Mouse (Mus musculus) fibroblast of lung, adult 2 months (primary cell): ENCODE results near the gene Pold3.
"Not testable (repeated sequence)": the region's sequence is repeated elsewhere in the genome, so short reads cannot be mapped to it uniquely, and the experiment has no call there.

ENCODE experiments used
- DNase-seq: peaks from one replicate; pipeline ENCODE4 v3.0.0-alpha.2; 2011; ENCODE audit warnings: low read depth

Pold3 gene

DNA sequence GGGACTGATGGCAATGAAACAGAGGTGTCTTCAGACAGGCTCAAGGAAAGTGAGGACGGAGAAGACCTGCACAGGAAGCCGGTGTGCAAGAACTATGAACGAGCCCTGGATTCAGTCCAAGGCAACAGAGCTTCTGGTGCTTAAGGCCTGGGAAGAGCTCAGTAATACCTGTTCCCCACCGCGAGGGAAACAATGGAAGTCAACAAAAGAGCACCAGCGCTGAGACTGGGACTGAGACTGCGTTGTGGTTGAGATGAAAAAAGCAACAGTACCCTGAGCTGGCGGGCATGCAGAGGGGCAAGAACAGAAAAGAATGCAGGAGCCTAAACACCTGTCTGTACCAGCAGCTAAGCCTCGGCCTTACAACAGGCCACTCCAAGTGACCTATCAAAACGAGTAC is 9.9 kb downstream of the Pold3 start:
- no peak for DNase-seq

DNA sequence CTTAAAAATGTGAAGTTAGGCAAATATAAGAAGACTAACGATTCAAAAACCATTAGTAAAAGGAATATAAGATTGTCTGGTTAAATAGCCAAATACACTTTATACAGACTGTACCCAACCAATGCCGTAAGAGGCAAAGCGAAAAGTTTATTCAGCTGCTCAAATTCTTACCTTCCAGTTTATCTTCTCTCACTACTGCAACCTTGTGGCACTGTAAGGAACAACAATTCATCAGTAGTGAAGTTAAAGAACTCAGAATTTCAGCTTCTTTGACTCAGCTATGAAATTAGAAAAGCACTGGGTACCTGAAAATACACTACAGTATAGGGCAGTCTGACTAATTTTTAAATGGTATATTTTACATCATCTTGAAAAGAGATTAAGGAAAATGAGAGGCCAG is 13.0 kb downstream of the Pold3 start:
- peak; percentile 27 for DNase-seq

DNA sequence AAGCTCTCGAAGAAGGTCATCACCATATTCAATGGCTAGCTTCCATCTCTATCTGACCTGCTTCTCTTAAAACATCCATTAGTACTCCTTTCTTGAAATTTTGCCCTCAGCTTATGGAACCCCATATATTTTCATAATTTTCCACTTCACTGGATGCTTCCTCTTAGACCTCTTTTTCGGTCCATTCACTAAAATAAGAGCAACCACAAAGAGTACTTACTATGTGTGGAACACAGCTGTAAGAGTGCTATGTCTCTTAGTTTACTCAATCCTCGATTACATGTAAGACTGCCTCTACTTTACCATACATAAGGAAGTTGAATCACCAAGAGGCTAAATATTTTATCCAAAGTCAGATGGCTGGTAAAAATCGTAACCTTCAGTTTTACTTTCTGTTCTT is 16.7 kb downstream of the Pold3 start:
- no peak for DNase-seq

DNA sequence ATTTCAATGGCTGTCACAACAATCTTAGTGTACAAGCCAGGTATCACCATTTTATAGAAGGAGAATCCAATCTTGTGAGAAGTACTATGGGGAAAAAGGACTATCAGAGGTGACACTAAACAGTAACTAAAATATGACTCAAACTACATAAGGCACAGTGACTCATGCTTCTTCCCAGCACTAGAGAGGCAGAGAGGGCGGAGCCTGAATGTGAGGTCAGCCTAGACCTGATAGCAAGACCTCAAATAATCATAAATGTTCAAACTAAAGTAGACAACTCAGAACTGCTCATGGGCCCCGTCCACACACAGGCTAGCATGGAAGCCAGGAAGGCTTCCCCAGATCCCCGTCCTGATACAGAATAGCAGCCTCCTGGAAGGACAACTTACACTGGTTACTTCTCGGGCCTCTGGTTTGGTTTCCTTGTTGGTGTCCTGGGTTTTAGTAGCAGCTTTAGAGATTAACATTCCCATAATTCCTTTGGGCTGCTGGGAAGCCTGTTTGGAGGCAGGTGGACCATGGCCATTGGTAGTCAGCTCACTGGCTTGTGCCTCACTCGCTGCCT is 21.3 kb downstream of the Pold3 start:
- peak; percentile 31 for DNase-seq

DNA sequence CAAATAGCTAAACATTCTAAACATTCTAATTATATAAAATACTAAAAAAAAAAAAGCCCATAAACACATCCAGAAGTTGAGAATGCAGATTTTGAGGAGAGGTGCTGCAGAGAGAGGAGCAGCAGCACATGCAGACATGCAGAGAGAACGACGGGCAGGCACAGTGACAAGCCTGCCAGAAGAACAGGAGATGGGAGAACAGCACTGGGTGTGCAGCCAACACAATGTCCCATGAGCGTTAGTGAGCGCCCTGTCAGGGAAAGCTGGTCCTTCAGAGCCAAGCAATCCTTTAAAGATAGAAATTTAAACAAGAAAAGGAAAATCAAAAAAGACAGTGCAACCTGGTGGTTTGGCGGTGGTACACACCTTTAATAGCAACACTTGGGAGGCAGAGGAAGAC is 34.5 kb downstream of the Pold3 start:
- no peak for DNase-seq

DNA sequence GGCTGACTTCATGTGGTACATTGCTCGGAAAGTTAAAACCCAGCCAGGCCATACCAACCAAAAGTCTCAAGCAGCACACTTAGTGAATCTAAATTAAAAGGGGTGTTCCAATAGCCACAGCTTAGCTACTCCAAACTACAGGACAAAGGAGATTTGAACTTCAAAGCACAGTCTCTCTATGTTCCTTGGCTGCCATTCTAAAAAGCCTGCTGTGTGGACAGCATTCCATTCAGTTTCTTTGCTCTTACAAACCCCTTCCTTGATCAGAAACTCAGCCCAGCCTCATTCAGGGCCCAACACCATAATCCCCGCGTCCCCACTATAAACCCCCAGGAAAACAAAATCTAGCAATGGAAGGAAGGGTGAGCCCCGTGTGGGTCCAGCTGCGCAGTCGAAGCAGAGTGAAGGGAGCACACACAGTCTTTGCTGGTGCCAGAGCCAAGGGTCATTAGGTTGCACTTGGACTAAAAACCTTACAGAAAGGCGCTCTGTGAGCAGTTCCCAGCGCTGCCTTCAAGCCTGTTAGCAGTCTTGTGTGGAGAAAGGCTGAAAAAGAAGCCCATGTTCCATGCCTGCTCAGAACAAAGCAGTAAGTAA is 35.1 kb downstream of the Pold3 start:
- DNase-seq = no peak

DNA sequence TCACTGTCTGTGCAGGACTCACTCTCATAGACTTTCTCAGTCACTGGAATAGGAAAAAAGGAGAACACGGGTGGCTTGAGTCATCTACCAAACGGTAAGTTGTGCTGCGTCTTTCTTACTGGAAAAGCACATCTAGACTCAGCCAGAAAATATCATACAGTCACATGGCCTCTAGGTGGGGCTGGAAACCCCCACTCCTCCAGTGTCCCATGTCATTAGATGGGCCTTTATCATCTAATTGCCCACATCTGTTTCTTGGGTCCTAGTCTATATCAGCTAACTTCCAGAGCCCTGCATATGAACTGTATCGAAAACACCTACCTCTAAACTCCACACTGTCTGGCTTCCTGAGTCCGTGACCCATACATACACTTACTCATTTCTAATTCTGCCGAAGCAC is 37.6 kb downstream of the Pold3 start:
- no peak for DNase-seq

DNA sequence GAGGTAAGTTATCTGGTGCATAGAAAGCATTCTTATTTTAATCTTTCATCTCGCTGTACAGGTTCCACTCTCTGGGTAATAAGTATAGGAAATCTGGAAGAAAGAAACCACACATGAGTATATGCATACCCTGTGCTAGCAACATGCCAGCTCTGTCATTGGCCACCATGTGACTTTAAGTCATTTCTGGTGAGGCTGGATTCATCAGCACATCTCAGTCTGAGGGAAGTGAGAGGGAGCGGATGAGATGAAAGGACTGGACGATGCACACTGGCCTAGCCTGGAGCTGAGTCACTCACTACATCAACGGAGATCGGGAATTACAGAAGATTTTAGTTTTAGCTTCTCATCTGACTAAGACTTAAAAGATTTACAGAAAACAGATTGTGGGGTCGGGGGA is 38.5 kb downstream of the Pold3 start:
- DNase-seq = no peak

DNA sequence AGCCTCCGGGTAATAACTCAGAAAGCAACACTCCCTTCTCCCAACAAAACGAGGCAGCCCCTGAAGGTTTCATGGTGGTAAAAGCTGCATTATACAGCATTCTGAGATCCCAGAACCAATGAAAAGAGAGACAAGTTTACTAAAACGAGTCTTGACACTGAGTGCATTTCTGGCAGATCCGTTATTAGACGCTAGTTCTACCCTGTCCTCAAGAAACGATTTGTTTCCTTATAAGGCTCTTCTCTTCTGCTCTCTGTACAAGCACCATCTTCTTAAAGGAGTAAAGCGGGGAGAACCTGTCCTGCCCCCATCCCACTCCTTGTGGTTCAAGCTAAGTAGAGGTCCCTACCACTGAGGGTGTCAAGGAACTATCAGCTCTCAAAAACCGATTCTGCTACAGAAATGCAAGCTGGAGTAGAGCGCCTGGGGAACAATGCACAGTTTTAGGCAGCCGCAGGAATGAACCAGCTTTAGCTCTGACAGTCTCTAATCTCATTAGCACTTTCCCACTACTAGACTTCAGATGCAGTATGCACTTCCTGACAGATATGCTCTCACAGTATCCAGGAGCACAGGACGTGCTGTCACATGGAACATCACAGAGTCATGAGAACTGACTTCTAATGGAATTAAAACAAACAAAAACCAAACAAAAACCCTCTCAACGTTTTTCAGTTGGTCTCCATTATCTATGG is 41.1 kb downstream of the Pold3 start:
- no peak for DNase-seq

DNA sequence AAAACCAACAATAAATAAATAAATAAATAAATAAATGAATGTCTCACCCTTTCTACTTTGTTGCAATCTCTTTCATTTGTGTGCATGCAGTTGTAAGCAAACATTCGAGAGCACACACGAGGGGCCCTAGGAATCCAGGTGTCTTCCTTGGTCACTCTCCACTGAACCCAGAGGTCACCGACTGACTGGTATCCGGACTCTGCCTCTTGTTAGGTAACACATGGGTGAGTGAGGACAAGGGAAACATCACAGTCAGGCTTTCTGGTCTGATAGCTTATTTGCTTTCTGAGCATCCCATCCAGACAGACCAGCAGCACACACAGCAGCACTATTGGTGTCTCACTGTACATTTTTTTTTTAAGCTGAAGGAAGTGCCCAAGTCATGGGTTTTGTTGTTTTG is 44.3 kb downstream of the Pold3 start:
- DNase-seq = no peak

DNA sequence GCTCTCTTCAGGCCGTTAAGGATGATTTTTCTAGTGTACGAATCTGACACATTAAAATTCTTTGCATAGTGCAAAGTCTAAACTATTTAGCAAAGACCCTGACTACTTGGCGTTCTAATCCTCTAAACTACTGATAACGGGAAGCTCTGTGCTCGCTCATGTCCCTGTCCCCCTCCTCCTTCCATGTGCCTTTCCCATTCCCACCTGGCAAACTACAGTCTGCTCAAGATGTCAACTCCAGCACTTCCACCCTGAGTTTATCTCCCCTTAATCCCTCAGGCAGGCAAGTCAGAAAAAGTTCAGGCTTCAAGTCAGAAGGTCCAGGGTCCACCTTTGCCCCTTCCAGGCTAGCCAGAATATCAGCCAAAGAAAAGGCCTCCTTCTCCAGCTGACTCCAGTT is 45.1 kb downstream of the Pold3 start:
- DNase-seq = no peak

DNA sequence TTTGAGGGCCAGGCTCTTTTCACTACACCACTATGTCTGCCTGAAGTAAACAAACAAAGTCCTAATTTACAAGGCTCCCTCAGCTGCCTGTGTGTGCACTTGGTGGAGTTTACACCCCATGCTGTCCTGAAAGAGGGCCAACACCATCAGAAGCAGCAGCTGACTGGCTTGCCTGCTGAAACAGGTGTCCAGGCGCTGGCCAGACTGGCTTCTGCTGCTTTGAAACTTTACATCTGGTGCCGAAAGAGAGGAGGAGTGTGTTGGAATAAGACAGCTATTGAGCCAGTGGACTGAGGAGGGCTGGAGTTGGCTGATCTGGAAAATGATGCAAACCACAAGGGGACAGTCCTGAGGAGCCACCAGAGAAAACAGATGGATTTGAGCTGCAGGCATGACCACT is 47.4 kb downstream of the Pold3 start:
- no peak for DNase-seq

DNA sequence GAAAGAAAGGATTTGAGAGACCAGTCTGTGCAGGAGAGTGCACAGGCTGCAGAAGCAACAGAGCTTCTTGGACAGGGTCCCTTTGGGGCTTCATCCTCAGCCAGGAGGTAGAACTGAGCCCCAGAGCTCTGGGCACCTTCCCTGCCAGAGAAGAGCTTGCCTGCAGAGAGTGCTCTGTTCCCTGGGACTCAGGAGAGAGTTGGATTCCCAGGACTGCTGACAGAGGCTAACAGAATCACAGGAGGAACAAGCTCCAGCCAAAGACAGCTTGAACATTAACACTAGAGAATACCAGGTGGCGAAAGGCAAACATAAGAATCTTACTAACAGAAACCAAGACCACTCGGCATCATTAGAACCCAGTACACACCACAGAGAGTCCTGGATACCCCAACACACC is 68.4 kb downstream of the Pold3 start:
- not testable (repeated sequence) for DNase-seq

DNA sequence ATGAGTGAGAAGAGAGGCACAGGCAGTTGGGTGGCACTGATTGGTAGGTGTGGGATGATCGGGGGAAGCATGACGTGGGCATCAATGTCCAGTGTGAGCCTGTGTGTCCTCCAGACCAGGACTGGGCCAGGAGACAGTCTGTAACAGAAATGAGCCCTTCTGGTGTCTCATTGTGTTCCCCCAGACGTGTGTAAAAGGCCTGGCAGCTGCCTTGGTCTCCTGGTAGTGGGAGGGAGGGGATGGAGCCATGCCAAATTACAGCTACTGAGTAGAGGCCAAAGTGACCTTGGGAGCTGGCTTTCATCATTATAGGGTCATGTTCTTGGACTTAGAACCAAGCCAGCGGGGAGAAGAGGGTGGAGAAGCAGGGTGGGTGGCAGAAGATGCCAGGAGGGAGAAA is 69.5 kb downstream of the Pold3 start:
- no peak for DNase-seq

DNA sequence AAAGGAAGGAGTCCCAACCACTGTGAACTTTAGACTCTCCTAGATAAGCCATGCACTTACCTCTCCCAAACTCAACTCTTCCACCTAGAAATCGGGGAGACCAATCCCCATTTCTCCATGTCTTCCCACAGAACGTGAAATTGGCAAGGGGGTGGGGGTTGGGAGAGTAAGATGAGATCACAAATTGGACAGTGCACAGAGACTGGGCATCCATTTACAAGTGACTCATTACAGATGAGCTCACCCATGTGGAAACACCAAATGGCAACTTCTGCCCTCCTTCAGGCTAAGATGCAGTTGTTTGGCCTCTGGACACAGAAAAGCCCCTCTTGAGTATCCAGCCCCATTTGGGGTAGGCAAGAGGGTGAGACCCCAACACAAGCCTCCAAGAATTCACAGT is 74.9 kb downstream of the Pold3 start:
- DNase-seq = no peak

DNA sequence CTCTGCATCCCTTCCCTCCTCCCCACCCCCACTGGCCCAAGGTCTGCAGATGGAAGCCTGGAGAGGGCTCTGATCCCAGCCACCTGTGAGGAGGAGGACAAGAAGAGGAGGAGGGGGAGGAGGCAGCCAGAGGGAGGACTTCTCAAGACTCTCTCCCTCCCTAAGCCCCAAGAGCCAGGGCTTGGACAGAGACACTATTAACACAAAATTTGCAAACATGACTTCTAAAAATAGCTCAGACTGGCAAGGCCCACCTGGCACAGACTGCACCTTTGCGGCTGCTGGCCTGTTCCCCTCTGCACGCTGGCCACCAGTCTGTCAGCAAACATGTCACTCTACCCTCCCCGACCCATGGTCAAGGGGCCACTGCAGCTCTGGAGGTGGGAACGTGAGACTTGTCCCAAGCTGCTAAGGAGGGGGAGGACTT is 77.7 kb downstream of the Pold3 start:
- DNase-seq = peak; percentile 57

DNA sequence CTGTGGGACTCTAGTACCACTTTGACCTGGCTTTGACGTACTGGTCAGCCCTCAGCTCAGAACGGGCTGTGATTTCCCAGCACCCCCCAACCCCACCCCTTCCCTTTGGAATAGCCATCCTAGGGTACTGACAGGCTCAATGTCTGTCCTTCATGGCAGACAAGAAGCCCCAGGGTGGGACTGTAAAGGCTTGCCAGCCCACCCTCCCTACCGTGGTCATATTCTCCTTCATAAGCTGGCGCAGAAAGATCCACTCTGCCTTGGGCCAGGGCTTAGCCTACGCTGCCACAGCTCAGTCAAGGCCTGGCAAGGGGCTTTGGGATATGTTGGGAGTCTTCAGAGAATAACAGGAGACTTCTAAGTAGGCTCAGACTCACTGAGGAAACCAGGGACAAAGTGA is 78.3 kb downstream of the Pold3 start:
- no peak for DNase-seq

DNA sequence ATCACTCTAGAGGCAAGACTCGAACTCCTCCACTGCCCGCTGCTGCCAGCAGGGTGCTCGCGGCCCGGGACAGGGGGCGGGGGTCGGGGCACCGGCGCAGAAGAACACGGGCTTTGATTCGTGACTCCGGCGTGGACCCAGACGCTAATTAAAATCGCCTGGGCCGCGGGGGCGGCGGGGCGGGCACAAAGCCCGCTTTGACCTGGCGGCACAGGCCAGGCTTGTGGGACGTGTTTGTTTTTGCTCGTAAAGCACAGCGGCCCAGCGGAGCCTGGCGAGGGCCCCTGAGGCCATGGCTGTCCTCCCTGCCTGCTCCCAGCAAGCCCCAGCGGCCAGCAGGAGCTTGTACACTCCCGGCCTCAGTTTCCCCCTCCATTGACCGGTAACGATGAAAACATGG is 79.2 kb downstream of the Pold3 start:
- no peak for DNase-seq

DNA sequence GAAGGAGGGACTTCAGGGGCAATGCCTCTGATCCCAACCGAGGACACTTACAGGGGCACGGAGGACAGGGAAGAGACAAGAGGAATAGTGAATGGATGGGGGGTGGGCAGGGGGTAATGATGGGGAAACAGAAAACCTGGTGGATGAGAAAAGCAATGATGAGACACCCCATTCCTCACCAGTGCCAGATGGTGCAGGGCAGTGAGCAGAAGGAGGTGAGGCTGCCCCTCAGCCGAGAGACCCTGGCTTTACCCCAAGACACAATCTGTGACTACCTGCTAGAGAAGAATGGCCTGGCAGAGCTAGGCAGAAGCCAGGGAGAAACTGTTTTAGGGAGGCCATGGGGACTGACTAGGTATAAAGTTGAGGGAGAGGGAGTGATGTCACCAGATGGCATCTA is 84.9 kb downstream of the Pold3 start:
- no peak for DNase-seq

DNA sequence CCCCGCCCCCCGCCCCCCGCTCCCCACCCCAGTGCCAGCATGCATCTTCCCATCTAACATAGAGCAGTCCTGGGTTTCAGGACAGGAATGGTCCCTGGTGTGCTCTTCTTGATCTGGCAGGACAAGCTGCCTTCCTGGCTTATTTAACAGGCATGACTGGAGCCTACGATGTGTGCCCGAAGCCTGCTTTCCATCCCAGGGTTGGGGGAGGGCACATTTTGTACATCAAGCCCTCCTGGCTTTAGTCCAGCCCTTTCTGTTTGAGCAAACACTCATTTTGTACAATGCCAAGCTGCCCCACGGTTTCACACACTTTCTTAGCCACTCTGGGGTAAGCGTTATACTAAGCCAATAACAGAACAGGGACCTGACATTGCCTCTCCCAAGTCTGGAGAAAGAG is 85.3 kb downstream of the Pold3 start:
- no peak for DNase-seq

DNA sequence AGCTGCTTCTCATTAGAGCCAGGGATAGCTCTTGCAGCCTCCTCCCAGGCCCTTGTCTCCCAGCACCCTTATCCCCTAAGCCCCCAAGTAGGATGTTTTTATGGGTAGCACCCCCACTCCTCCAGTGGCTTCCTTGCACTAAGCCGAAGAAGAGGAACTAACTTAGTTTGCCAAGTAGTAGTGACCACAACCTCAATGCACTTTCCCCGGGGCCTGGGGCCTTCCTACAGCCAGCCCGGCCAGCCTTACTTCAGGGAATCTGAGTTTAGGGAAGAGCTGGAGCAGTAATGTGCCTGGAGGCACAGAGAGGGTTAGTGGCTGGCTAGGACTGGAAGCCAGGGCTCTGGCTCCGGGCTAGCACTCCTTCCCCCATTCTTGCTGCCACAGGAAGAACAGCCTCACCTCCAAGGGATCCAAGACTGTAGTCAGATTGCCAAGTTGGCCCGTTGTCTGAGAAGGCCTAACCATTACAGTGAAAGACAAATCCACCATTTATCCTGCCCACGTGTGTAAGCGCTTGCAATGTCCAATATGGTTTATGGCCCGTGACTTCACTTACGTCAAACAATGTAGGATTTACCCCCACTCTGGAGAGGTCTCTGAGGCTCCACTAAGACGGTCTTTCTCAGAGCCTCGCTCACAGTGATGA is 86.4 kb downstream of the Pold3 start:
- DNase-seq = peak; percentile 53

DNA sequence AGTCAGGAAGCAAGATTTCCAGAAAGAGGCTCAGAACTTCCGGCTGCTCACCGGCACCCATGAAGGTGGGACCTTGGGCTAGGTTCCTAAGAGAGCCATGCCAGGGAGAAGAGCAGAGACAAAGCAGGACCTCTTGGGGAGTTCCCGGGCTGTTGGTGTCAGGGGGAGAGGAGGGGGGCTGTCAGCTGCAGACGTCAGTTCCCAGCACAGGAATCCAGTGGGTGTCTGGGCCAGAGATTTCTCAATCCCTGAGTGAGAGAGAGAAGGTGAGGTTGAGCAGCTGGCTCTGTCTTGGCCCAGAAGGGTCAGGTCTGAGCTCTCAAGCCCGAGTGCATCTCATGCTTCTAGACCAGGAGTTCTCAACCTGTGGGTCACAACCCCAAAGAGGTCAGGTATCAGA is 87.7 kb downstream of the Pold3 start:
- DNase-seq = no peak
